Mouse (Mus musculus): ENCODE measurements around the gene Phc3. TPM values are rescaled to one million over a fixed set of nuclear protein-coding genes. Genes with fewer than 3 reads are reported as not detected.

The Phc3 gene
- polyA plus RNA-seq, 1 experiment, result 37.3 TPM

- no peak for TF ChIP-seq POLR2A (IDR thresholded peaks at IDR 0.05; ENCODE audit: low read depth, low read length)
- no peak for TF ChIP-seq CTCF (IDR thresholded peaks at IDR 0.05; ENCODE audit: borderline replicate concordance, insufficient read depth, low read length)
- Histone ChIP-seq H3K4me1 (ENCODE audit: control insufficient read depth, insufficient read depth, low read length) (no peaks in the 10 kb centered on the region; the same call in none of the 2 replicates), H3K4me3 (ENCODE audit: insufficient read depth, low read length) (no peak overlapping the region), H3K27ac (ENCODE audit: insufficient read depth, low read length) (no peak overlapping the region; the same call in 1 of the 2 replicates)
Measured at GRCm38 (mm10) chr3:30982924-30983536, 13.8 kb upstream of the Phc3 start.

- H3K4me1 ChIP-seq (ENCODE audit: control insufficient read depth, insufficient read depth, low read length), result no peaks in the 10 kb centered on the region; the same call in none of the 2 replicates
- H3K4me3 ChIP-seq (ENCODE audit: insufficient read depth, low read length), result no peak overlapping the region
- peak overlapping the region; percentile 12 for H3K27ac ChIP-seq (ENCODE audit: insufficient read depth, low read length)
- TF ChIP-seq POLR2A (IDR thresholded peaks at IDR 0.05; ENCODE audit: low read depth, low read length), result no peak
- no peak for TF ChIP-seq CTCF (IDR thresholded peaks at IDR 0.05; ENCODE audit: borderline replicate concordance, insufficient read depth, low read length)
Measured at GRCm38 (mm10) chr3:30981616-30982380, 12.6 kb upstream of the Phc3 start.

GRCm38 (mm10) chr3:30976991-30977603, 7.9 kb upstream of the Phc3 start:
- TF ChIP-seq POLR2A (IDR thresholded peaks at IDR 0.05; ENCODE audit: low read depth, low read length) (no peak), CTCF (IDR thresholded peaks at IDR 0.05; ENCODE audit: borderline replicate concordance, insufficient read depth, low read length) (no peak)
- Histone ChIP-seq H3K27ac (ENCODE audit: insufficient read depth, low read length) (no peak overlapping the region), H3K4me1 (ENCODE audit: control insufficient read depth, insufficient read depth, low read length) (no peaks in the 10 kb centered on the region; the same call in 1 of the 2 replicates), H3K4me3 (ENCODE audit: insufficient read depth, low read length) (no peak overlapping the region)

GRCm38 (mm10) chr3:30975102-30975754, 6.0 kb upstream of the Phc3 start:
- Histone ChIP-seq H3K27ac (ENCODE audit: insufficient read depth, low read length) (no peak overlapping the region), H3K4me1 (ENCODE audit: control insufficient read depth, insufficient read depth, low read length) (no peaks in the 10 kb centered on the region), H3K4me3 (ENCODE audit: insufficient read depth, low read length) (no peak overlapping the region)
- TF ChIP-seq CTCF (IDR thresholded peaks at IDR 0.05; ENCODE audit: borderline replicate concordance, insufficient read depth, low read length), result peak; percentile 8; the same call in 1 of the 2 replicates
- TF ChIP-seq POLR2A (IDR thresholded peaks at IDR 0.05; ENCODE audit: low read depth, low read length), result no peak

- TF ChIP-seq POLR2A (IDR thresholded peaks at IDR 0.05; ENCODE audit: low read depth, low read length) (no peak; the same call in none of the 2 replicates), CTCF (IDR thresholded peaks at IDR 0.05; ENCODE audit: borderline replicate concordance, insufficient read depth, low read length) (no peak)
- H3K4me3 ChIP-seq (ENCODE audit: insufficient read depth, low read length), result peak overlapping the region; percentile 90
- H3K4me1 ChIP-seq (ENCODE audit: control insufficient read depth, insufficient read depth, low read length), result peaks cover 3% of the 10 kb centered on the region; the same call in 1 of the 2 replicates
- H3K27ac ChIP-seq (ENCODE audit: insufficient read depth, low read length), result peak overlapping the region; percentile 45
Measured at GRCm38 (mm10) chr3:30968531-30969092, 603 bp downstream of the Phc3 start.

- H3K4me3 ChIP-seq (ENCODE audit: insufficient read depth, low read length), result no peak overlapping the region
- no peak for TF ChIP-seq POLR2A (IDR thresholded peaks at IDR 0.05; ENCODE audit: low read depth, low read length)
- TF ChIP-seq CTCF (IDR thresholded peaks at IDR 0.05; ENCODE audit: borderline replicate concordance, insufficient read depth, low read length), result no peak
- peaks cover 3% of the 10 kb centered on the region; the same call in 1 of the 2 replicates for H3K4me1 ChIP-seq (ENCODE audit: control insufficient read depth, insufficient read depth, low read length)
- no peak overlapping the region for H3K27ac ChIP-seq (ENCODE audit: insufficient read depth, low read length)
Measured at GRCm38 (mm10) chr3:30965644-30966043, 3.6 kb downstream of the Phc3 start.

- Histone ChIP-seq H3K27ac (ENCODE audit: insufficient read depth, low read length) (no peak overlapping the region), H3K4me1 (ENCODE audit: control insufficient read depth, insufficient read depth, low read length) (peaks cover 3% of the 10 kb centered on the region; the same call in 1 of the 2 replicates), H3K4me3 (ENCODE audit: insufficient read depth, low read length) (no peak overlapping the region)
- no peak for TF ChIP-seq POLR2A (IDR thresholded peaks at IDR 0.05; ENCODE audit: low read depth, low read length)
- TF ChIP-seq CTCF (IDR thresholded peaks at IDR 0.05; ENCODE audit: borderline replicate concordance, insufficient read depth, low read length), result no peak
Measured at GRCm38 (mm10) chr3:30964216-30964615, 5.0 kb downstream of the Phc3 start.

- no peak for TF ChIP-seq POLR2A (IDR thresholded peaks at IDR 0.05; ENCODE audit: low read depth, low read length)
- TF ChIP-seq CTCF (IDR thresholded peaks at IDR 0.05; ENCODE audit: borderline replicate concordance, insufficient read depth, low read length), result no peak
- H3K4me3 ChIP-seq (ENCODE audit: insufficient read depth, low read length), result no peak overlapping the region
- H3K4me1 ChIP-seq (ENCODE audit: control insufficient read depth, insufficient read depth, low read length), result peaks cover 3% of the 10 kb centered on the region; the same call in 1 of the 2 replicates
- H3K27ac ChIP-seq (ENCODE audit: insufficient read depth, low read length), result no peak overlapping the region
Measured at GRCm38 (mm10) chr3:30963100-30963499, 6.1 kb downstream of the Phc3 start.
